Mouse (Mus musculus) limb, embryonic 11.5 days (tissue): ENCODE data around the gene Plekhh2. TPM values are rescaled to one million over a fixed set of nuclear protein-coding genes. Genes with fewer than 3 reads are reported as not detected.
"Not testable (repeated sequence)": the region's sequence is repeated elsewhere in the genome, so short reads cannot be mapped to it uniquely, and the experiment has no call there.

Experiments
- ATAC-seq: fragments of 200-750 bp; cut with Nextera tagmentation; 2 replicates; pipeline ENCODE4 v1.8.0; 2017; ENCODE audit warnings: low read depth; ENCODE audit not compliant: insufficient number of reproducible peaks, low FRiP score, low TSS enrichment
- DNase-seq: peaks from one replicate; pipeline ENCODE4 v3.0.0-alpha.2; 2015; ENCODE audit warnings: low spot score
- H3K27ac ChIP-seq: fragments of 300-500 bp; sonication (generic); replicated peaks from 2 replicates; pipeline ENCODE4 v1.5.1; 2014; ENCODE audit warnings: low read depth, mild to moderate bottlenecking, low read length
- H3K27me3 ChIP-seq: fragments of 300-500 bp; sonication (generic); 2 replicates; pipeline ENCODE4 v1.6.1; 2014; ENCODE audit warnings: mild to moderate bottlenecking, low read length, mixed read lengths; ENCODE audit not compliant: control insufficient read depth, insufficient read depth
- H3K36me3 ChIP-seq: fragments of 300-500 bp; sonication (generic); 2 replicates; pipeline ENCODE4 v1.6.1; 2014; ENCODE audit warnings: mild to moderate bottlenecking, low read length, moderate library complexity, mixed read lengths; ENCODE audit not compliant: control insufficient read depth, insufficient read depth
- H3K4me1 ChIP-seq: fragments of 300-500 bp; sonication (generic); 2 replicates; pipeline ENCODE4 v1.6.1; 2014; ENCODE audit warnings: low read length, mixed read lengths; ENCODE audit not compliant: control insufficient read depth, insufficient read depth
- H3K4me2 ChIP-seq: fragments of 300-500 bp; sonication (generic); 2 replicates; pipeline ENCODE4 v1.6.1; 2014; ENCODE audit warnings: low read depth, mild to moderate bottlenecking, moderate library complexity; ENCODE audit not compliant: severe bottlenecking
- H3K4me3 ChIP-seq: fragments of 300-500 bp; sonication (generic); 2 replicates; pipeline ENCODE4 v1.5.1; 2014; ENCODE audit warnings: low read depth, low read length
- H3K9ac ChIP-seq: fragments of 300-500 bp; sonication (generic); 2 replicates; pipeline ENCODE4 v1.6.1; 2014; ENCODE audit warnings: mild to moderate bottlenecking, low read length
- H3K9me3 ChIP-seq: fragments of 300-500 bp; sonication (generic); 2 replicates; pipeline ENCODE4 v1.6.1; 2016; ENCODE audit warnings: low read length; ENCODE audit not compliant: control insufficient read depth
- WGBS: fragments of 180-500 bp; shearing (Covaris S2); extraction: QIAGEN DNeasy Blood & Tissue Kit; methylation state at CpG from one replicate; pipeline ENCODE4 v1.1.7; 2014; 5-methylcytosine and 5-hydroxymethylcytosine counted together
- polyA plus RNA-seq: library from polyadenylated mRNA; unstranded; fragments of >200 nt; fragmentation: Nextera tagmentation; extraction: Ambion mirVana; gene quantifications from 2 replicates; pipeline ENCODE4 v1.2.1, GENCODE M21; 2014

Gene Plekhh2
- polyA plus RNA-seq, 1 experiment from 2014 or later = 5.7 TPM

GRCm38 (mm10) chr17:84540603-84541002, 28.9 kb downstream of the Plekhh2 start:
- DNase-seq = no peak

GRCm38 (mm10) chr17:84550902-84551877, 39.5 kb downstream of the Plekhh2 start:
- Histone ChIP-seq H3K36me3 (no peaks in the 10 kb centered on the region), H3K4me1 (no peaks in the 10 kb centered on the region), H3K9ac (no peak overlapping the region), H3K4me3 (no peak overlapping the region), H3K27me3 (no peaks in the 10 kb centered on the region), H3K4me2 (no peak overlapping the region), H3K27ac (no peak overlapping the region), H3K9me3 (no peaks in the 10 kb centered on the region)
- WGBS = 77% methylated on average over 5 of the region's 5 CpGs
- DNase-seq (no peak), ATAC-seq (no peak)

More at GRCm38 (mm10) chr17:84540603-84541002, 28.9 kb downstream of the Plekhh2 start:
- Histone ChIP-seq H3K27ac (no peak overlapping the region), H3K27me3 (no peaks in the 10 kb centered on the region), H3K9ac (no peak overlapping the region), H3K4me1 (no peaks in the 10 kb centered on the region), H3K4me2 (no peak overlapping the region), H3K9me3 (no peaks in the 10 kb centered on the region), H3K36me3 (no peaks in the 10 kb centered on the region; the same call in 1 of the 2 replicates), H3K4me3 (no peak overlapping the region)
- no peak for ATAC-seq
- WGBS = 84% methylated on average over 8 of the region's 8 CpGs

- DNase-seq (no peak), ATAC-seq (no peak)
- no peak overlapping the region for H3K4me3 ChIP-seq
- no peak overlapping the region for H3K9ac ChIP-seq
- no peaks in the 10 kb centered on the region for H3K36me3 ChIP-seq
- H3K27me3 ChIP-seq = no peaks in the 10 kb centered on the region
- no peaks in the 10 kb centered on the region for H3K9me3 ChIP-seq
- no peak overlapping the region for H3K27ac ChIP-seq
- no peaks in the 10 kb centered on the region for H3K4me1 ChIP-seq
- H3K4me2 ChIP-seq = no peak overlapping the region
- WGBS = 72% methylated on average over 5 of the region's 5 CpGs
Observed at GRCm38 (mm10) chr17:84552230-84552629, 40.5 kb downstream of the Plekhh2 start.

- not testable (repeated sequence) for H3K9ac ChIP-seq, H3K4me1 ChIP-seq, H3K4me3 ChIP-seq, H3K36me3 ChIP-seq, H3K27me3 ChIP-seq, H3K4me2 ChIP-seq, H3K27ac ChIP-seq, ATAC-seq, H3K9me3 ChIP-seq, DNase-seq
Observed at GRCm38 (mm10) chr17:84564264-84564663, 52.6 kb downstream of the Plekhh2 start.

GRCm38 (mm10) chr17:84565762-84566161, 54.1 kb downstream of the Plekhh2 start:
- Histone ChIP-seq H3K27ac (no peak overlapping the region), H3K4me2 (no peak overlapping the region), H3K36me3 (no peaks in the 10 kb centered on the region), H3K4me1 (no peaks in the 10 kb centered on the region), H3K9me3 (no peaks in the 10 kb centered on the region), H3K4me3 (no peak overlapping the region), H3K27me3 (no peaks in the 10 kb centered on the region), H3K9ac (no peak overlapping the region)
- ATAC-seq (no peak), DNase-seq (no peak)
- 92% methylated on average over 6 of the region's 6 CpGs for WGBS

- Histone ChIP-seq H3K9ac (0 out of 2 replicates have a peak overlapping the region, but pooled peaks have one; percentile 12), H3K4me1 (no peaks in the 10 kb centered on the region), H3K27me3 (no peaks in the 10 kb centered on the region), H3K9me3 (no peaks in the 10 kb centered on the region), H3K36me3 (no peaks in the 10 kb centered on the region), H3K27ac (peak overlapping the region; percentile 36; the same call in 1 of the 2 replicates), H3K4me3 (no peak overlapping the region), H3K4me2 (no peak overlapping the region)
- 69% methylated on average over 27 of the region's 27 CpGs for WGBS
- ATAC-seq (0 out of 2 replicates have a peak, but pooled peaks have one; percentile 73), DNase-seq (no peak)
Observed at GRCm38 (mm10) chr17:84566773-84567555, 55.3 kb downstream of the Plekhh2 start.

- Histone ChIP-seq H3K27me3 (no peaks in the 10 kb centered on the region), H3K27ac (no peak overlapping the region), H3K4me2 (no peak overlapping the region), H3K4me3 (no peak overlapping the region), H3K4me1 (no peaks in the 10 kb centered on the region), H3K36me3 (no peaks in the 10 kb centered on the region), H3K9ac (no peak overlapping the region), H3K9me3 (no peaks in the 10 kb centered on the region)
- WGBS = 92% methylated on average over 12 of the region's 12 CpGs
- DNase-seq (no peak), ATAC-seq (no peak)
Observed at GRCm38 (mm10) chr17:84568807-84569206, 57.1 kb downstream of the Plekhh2 start.

- DNase-seq = no peak
Observed at GRCm38 (mm10) chr17:84569770-84570169, 58.1 kb downstream of the Plekhh2 start.

More at GRCm38 (mm10) chr17:84569770-84570169, 58.1 kb downstream of the Plekhh2 start:
- H3K4me2 ChIP-seq = no peak overlapping the region
- 92% methylated on average over 8 of the region's 8 CpGs for WGBS
- H3K36me3 ChIP-seq = no peaks in the 10 kb centered on the region
- no peak overlapping the region for H3K9ac ChIP-seq
- H3K27me3 ChIP-seq = no peaks in the 10 kb centered on the region
- no peaks in the 10 kb centered on the region for H3K4me1 ChIP-seq
- no peak for ATAC-seq
- H3K27ac ChIP-seq = no peak overlapping the region
- H3K9me3 ChIP-seq = no peaks in the 10 kb centered on the region
- H3K4me3 ChIP-seq = no peak overlapping the region
